Comparison of ENCODE assay signal across 7 mouse cellular contexts in the genomic region with DNA sequence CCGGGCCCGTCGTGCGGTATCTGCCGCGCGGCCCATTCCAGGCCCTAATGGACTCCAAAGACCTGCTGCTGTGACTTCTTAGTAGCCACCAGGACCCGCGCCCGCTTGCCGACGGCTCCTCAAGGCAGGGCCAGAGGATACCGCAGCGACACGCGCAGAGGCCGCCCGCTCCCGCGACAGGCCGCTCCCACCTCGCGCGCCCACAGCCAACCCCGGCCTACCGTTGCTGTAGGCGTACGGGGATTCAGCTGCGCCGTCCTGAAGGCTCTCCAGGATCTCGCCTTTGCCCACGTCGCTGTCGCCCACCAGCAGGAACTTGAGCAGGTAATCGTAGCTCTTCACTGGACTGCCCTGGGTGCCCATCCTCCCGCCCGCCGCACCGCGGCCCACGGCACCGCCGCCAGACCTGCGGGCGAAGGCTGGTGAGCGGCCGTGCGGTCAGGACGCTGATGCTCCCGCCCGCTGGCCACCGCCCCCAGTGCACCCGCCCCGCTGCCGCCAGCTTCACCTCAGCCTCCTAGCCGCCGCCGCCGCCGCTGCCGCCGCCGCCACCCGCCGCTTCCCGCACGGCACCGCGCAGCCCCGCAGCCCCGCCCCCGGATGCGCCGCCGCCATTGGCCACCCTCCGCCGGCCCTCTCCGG. TPM values are rescaled to one million over a fixed set of nuclear protein-coding genes. Genes with fewer than 3 reads are reported as not detected.
A peak's percentile ranks its signal among the peaks of the same experiment; 100 is the strongest.
DNase-seq lines count a peak whose midpoint lies in the region; ATAC-seq and TF ChIP-seq lines count a peak whose summit lies in the region.

A gene (minus strand): TSS at position 584 of the 642 bp plus-strand sequence.

- no peak for TF ChIP-seq CTCF in layer of hippocampus, adult 2 months (conservative IDR thresholded peaks at IDR 0.05)
- TF ChIP-seq CTCF in small intestine, adult 2 months (IDR thresholded peaks at IDR 0.05; ENCODE audit: extremely low read depth, insufficient read length, insufficient replicate concordance, low read depth, low read length), result no peak

- H3K4me1 ChIP-seq in lung, embryonic 15.5 days, result peaks cover 26% of the 10 kb centered on the region
- peaks cover 24% of the 10 kb centered on the region; the same call in 1 of the 2 replicates for H3K4me1 ChIP-seq in small intestine, adult 2 months (ENCODE audit: control insufficient read depth, insufficient read depth, insufficient read length, low read length)

- H3K27ac ChIP-seq in layer of hippocampus, adult 2 months, result peak within 1 kb of the TSS; percentile 92
- H3K27ac ChIP-seq in lung, embryonic 15.5 days, result peak within 1 kb of the TSS; percentile 96
- H3K27ac ChIP-seq in small intestine, adult 2 months (ENCODE audit: insufficient read depth, low read depth, low read length), result peak within 1 kb of the TSS; percentile 97

- no peaks in the 10 kb centered on the region for H3K27me3 ChIP-seq in lung, embryonic 15.5 days
- no peaks in the 10 kb centered on the region for H3K27me3 ChIP-seq in small intestine, adult 2 months (ENCODE audit: control insufficient read depth, insufficient read depth, low read length)

- peak within 1 kb of the TSS; percentile 85 for H3K4me2 ChIP-seq in lung, embryonic 15.5 days

- ATAC-seq in granulocyte monocyte progenitor cell, adult 5-6 weeks (replicated peaks; ENCODE audit: poor library complexity, severe bottlenecking), result no peak
- ATAC-seq in lung, embryonic 15.5 days (ENCODE audit: borderline replicate concordance, extremely low read depth, low FRiP score, low TSS enrichment), result no peak

- peak within 1 kb of the TSS; percentile 86 for H3K4me3 ChIP-seq in layer of hippocampus, adult 2 months
- H3K4me3 ChIP-seq in lung, embryonic 15.5 days, result peak within 1 kb of the TSS; percentile 84
- peak within 1 kb of the TSS; percentile 96 for H3K4me3 ChIP-seq in small intestine, adult 2 months (ENCODE audit: low read depth, low read length)

- peak within 1 kb of the TSS; percentile 85 for H3K9ac ChIP-seq in lung, embryonic 15.5 days

- TF ChIP-seq POLR2A in small intestine, adult 2 months (IDR thresholded peaks at IDR 0.05; ENCODE audit: low read depth, low read length), result no peak

- H3K36me3 ChIP-seq in lung, embryonic 15.5 days, result peaks cover 5% of the 10 kb centered on the region; the same call in 1 of the 2 replicates
- no peaks in the 10 kb centered on the region for H3K36me3 ChIP-seq in small intestine, adult 2 months (ENCODE audit: control insufficient read depth, insufficient read depth, low read length)

- DNase-seq in urinary bladder, adult 2 months (ENCODE audit: low spot score), result peak; percentile 50
- no peak for DNase-seq in urinary bladder, postnatal 10 days (ENCODE audit: low spot score)
- DNase-seq in brain, embryonic 18.5 days (ENCODE audit: low read depth, low spot score), result peak; percentile 6
- DNase-seq in layer of hippocampus, adult 2 months (ENCODE audit: low spot score in 2 of 2), result peak in 1 of 2 experiments; percentile 37

- no peaks in the 10 kb centered on the region for H3K9me3 ChIP-seq in lung, embryonic 15.5 days

- under 1% methylated on average over 58 of the region's 78 CpGs for WGBS in lung, embryonic 15.5 days
- 1% methylated on average over 77 of the region's 78 CpGs for WGBS in small intestine, adult 2 months

RNA-seq across cellular contexts. Expression of the gene that starts here (rescaled TPM):
- polyA plus RNA-seq in urinary bladder, adult 2 months (2012; rRNA removed), result 36.7 and 44.3 TPM in 2 replicates
- total RNA-seq in granulocyte monocyte progenitor cell, adult 5-6 weeks (2014; fragmentation: Nextera tagmentation), result 9.4 and 15.9 TPM in 2 replicates
- 7.2 and 11.8 TPM in 2 replicates for total RNA-seq in granulocyte monocyte progenitor cell, adult 5-6 weeks (2017)
- 10 to 100 TPM; 50.1 to 51.1 TPM for total RNA-seq in layer of hippocampus, adult 2 months (2021)
- 25.6 and 27.4 TPM in 2 replicates for polyA plus RNA-seq in lung, embryonic 15.5 days (2015; fragmentation: Nextera tagmentation; extraction: Ambion mirVana)
- polyA plus RNA-seq in small intestine, adult 2 months (2012; rRNA removed), result 20.7 and 43.4 TPM in 2 replicates
